Mouse (Mus musculus): ENCODE results near the gene Gm28230. TPM values are rescaled to one million over a fixed set of nuclear protein-coding genes. Genes with fewer than 3 reads are reported as not detected.

Gene Gm28230
- polyA plus RNA-seq, 1 experiment, result not detected

- no peak for TF ChIP-seq CTCF (IDR thresholded peaks at IDR 0.05; ENCODE audit: control insufficient read depth, insufficient read depth, low read length)
- TF ChIP-seq POLR2A (IDR thresholded peaks at IDR 0.05; ENCODE audit: borderline replicate concordance, control insufficient read depth, low read depth, low read length), result no peak
- Histone ChIP-seq H3K27ac (ENCODE audit: control insufficient read depth, insufficient read depth, low read depth, low read length, poor library complexity) (no peak overlapping the region), H3K4me1 (ENCODE audit: control insufficient read depth, insufficient read depth, low read length) (no peaks in the 10 kb centered on the region), H3K4me3 (replicated peaks; ENCODE audit: control insufficient read depth, low read depth, low read length) (no peak overlapping the region)
- WGBS, result 5% methylated on average over 42 of the region's 42 CpGs
Observed at GRCm38 (mm10) chr2:74735851-74736687, 9.5 kb downstream of the Gm28230 start.

- H3K4me1 ChIP-seq (ENCODE audit: control insufficient read depth, insufficient read depth, low read length), result no peaks in the 10 kb centered on the region
- no peak overlapping the region for H3K4me3 ChIP-seq (replicated peaks; ENCODE audit: control insufficient read depth, low read depth, low read length)
- 20% methylated on average over 15 of the region's 15 CpGs for WGBS
- no peak overlapping the region for H3K27ac ChIP-seq (ENCODE audit: control insufficient read depth, insufficient read depth, low read depth, low read length, poor library complexity)
- TF ChIP-seq CTCF (IDR thresholded peaks at IDR 0.05; ENCODE audit: control insufficient read depth, insufficient read depth, low read length) (no peak), POLR2A (IDR thresholded peaks at IDR 0.05; ENCODE audit: borderline replicate concordance, control insufficient read depth, low read depth, low read length) (no peak)
Observed at GRCm38 (mm10) chr2:74736688-74737577, 10.4 kb downstream of the Gm28230 start.

- H3K4me3 ChIP-seq (replicated peaks; ENCODE audit: control insufficient read depth, low read depth, low read length), result no peak overlapping the region
- 38% methylated on average over 7 of the region's 7 CpGs for WGBS
- H3K27ac ChIP-seq (ENCODE audit: control insufficient read depth, insufficient read depth, low read depth, low read length, poor library complexity), result no peak overlapping the region
- TF ChIP-seq POLR2A (IDR thresholded peaks at IDR 0.05; ENCODE audit: borderline replicate concordance, control insufficient read depth, low read depth, low read length) (no peak), CTCF (IDR thresholded peaks at IDR 0.05; ENCODE audit: control insufficient read depth, insufficient read depth, low read length) (no peak)
- H3K4me1 ChIP-seq (ENCODE audit: control insufficient read depth, insufficient read depth, low read length), result no peaks in the 10 kb centered on the region
Observed at GRCm38 (mm10) chr2:74737578-74738070, 11.1 kb downstream of the Gm28230 start.

- Histone ChIP-seq H3K27ac (ENCODE audit: control insufficient read depth, insufficient read depth, low read depth, low read length, poor library complexity) (no peak overlapping the region), H3K4me3 (replicated peaks; ENCODE audit: control insufficient read depth, low read depth, low read length) (no peak overlapping the region), H3K4me1 (ENCODE audit: control insufficient read depth, insufficient read depth, low read length) (no peaks in the 10 kb centered on the region)
- WGBS, result 7% methylated on average over 20 of the region's 20 CpGs
- no peak for TF ChIP-seq POLR2A (IDR thresholded peaks at IDR 0.05; ENCODE audit: borderline replicate concordance, control insufficient read depth, low read depth, low read length)
- TF ChIP-seq CTCF (IDR thresholded peaks at IDR 0.05; ENCODE audit: control insufficient read depth, insufficient read depth, low read length), result no peak
Observed at GRCm38 (mm10) chr2:74738623-74739475, 12.3 kb downstream of the Gm28230 start.

- no peaks in the 10 kb centered on the region for H3K4me1 ChIP-seq (ENCODE audit: control insufficient read depth, insufficient read depth, low read length)
- H3K4me3 ChIP-seq (replicated peaks; ENCODE audit: control insufficient read depth, low read depth, low read length), result no peak overlapping the region
- no peak for TF ChIP-seq CTCF (IDR thresholded peaks at IDR 0.05; ENCODE audit: control insufficient read depth, insufficient read depth, low read length)
- no peak overlapping the region for H3K27ac ChIP-seq (ENCODE audit: control insufficient read depth, insufficient read depth, low read depth, low read length, poor library complexity)
- 26% methylated on average over 2 of the region's 2 CpGs for WGBS
Observed at GRCm38 (mm10) chr2:74739476-74739800, 12.9 kb downstream of the Gm28230 start.

- no peak overlapping the region for H3K27ac ChIP-seq (ENCODE audit: control insufficient read depth, insufficient read depth, low read depth, low read length, poor library complexity)
- WGBS, result 13% methylated on average over 14 of the region's 14 CpGs
- H3K4me1 ChIP-seq (ENCODE audit: control insufficient read depth, insufficient read depth, low read length), result no peaks in the 10 kb centered on the region
- no peak overlapping the region for H3K4me3 ChIP-seq (replicated peaks; ENCODE audit: control insufficient read depth, low read depth, low read length)
- no peak for TF ChIP-seq CTCF (IDR thresholded peaks at IDR 0.05; ENCODE audit: control insufficient read depth, insufficient read depth, low read length)
- no peak for TF ChIP-seq POLR2A (IDR thresholded peaks at IDR 0.05; ENCODE audit: borderline replicate concordance, control insufficient read depth, low read depth, low read length)
Observed at GRCm38 (mm10) chr2:74739869-74740268, 13.3 kb downstream of the Gm28230 start.

GRCm38 (mm10) chr2:74740311-74741091 lies 14.0 kb downstream of the Gm28230 start:
- no peak for TF ChIP-seq CTCF (IDR thresholded peaks at IDR 0.05; ENCODE audit: control insufficient read depth, insufficient read depth, low read length)
- no peak for TF ChIP-seq POLR2A (IDR thresholded peaks at IDR 0.05; ENCODE audit: borderline replicate concordance, control insufficient read depth, low read depth, low read length)

More at GRCm38 (mm10) chr2:74740311-74741091, 14.0 kb downstream of the Gm28230 start:
- Histone ChIP-seq H3K4me3 (replicated peaks; ENCODE audit: control insufficient read depth, low read depth, low read length) (no peak overlapping the region), H3K27ac (ENCODE audit: control insufficient read depth, insufficient read depth, low read depth, low read length, poor library complexity) (no peak overlapping the region), H3K4me1 (ENCODE audit: control insufficient read depth, insufficient read depth, low read length) (no peaks in the 10 kb centered on the region)
- WGBS, result 6% methylated on average over 43 of the region's 43 CpGs
